Mouse (Mus musculus) granulocyte monocyte progenitor cell, adult 5-6 weeks (primary cell): ENCODE results near the gene Gja5. TPM values are rescaled to one million over a fixed set of nuclear protein-coding genes. Genes with fewer than 3 reads are reported as not detected.
"Not testable (repeated sequence)": the region's sequence is repeated elsewhere in the genome, so short reads cannot be mapped to it uniquely, and the experiment has no call there.

Source experiments
- ATAC-seq: replicated peaks from 2 replicates; pipeline ENCODE4 v1.8.0; 2016; ENCODE audit warnings: mild to moderate bottlenecking, moderate TSS enrichment, inconsistent platforms; ENCODE audit not compliant: poor library complexity, severe bottlenecking
- total RNA-seq, 2 experiments: library from RNA; stranded (forward) in 1 of 2; stranded (reverse) in 1 of 2; fragments of 200-712, 200-1000 nt in 1 of 2; fragments of >200 nt in 1 of 2; fragmentation: Nextera tagmentation in 1 of 2; gene quantifications; 2 replicates each; pipeline ENCODE4 v1.2.3; 2014 to 2017

Gja5 gene
- total RNA-seq, 2 experiments from 2014 or later = 0.15 TPM; not detected in 1

- no peak for ATAC-seq
These were observed 120.7 kb downstream of the Gja5 start for GRCm38 (mm10) chr3:97025226-97025625.

GRCm38 (mm10) chr3:97032053-97032496, 127.6 kb downstream of the Gja5 start:
- no peak for ATAC-seq

- ATAC-seq = peak; percentile 85
These were observed 131.1 kb downstream of the Gja5 start for GRCm38 (mm10) chr3:97035558-97035957.

- no peak for ATAC-seq
These were observed 132.6 kb downstream of the Gja5 start for GRCm38 (mm10) chr3:97037119-97037518.

- ATAC-seq = no peak
These were observed 135.2 kb downstream of the Gja5 start for GRCm38 (mm10) chr3:97039721-97040120.

GRCm38 (mm10) chr3:97044188-97044587, 139.7 kb downstream of the Gja5 start:
- peak; percentile 67 for ATAC-seq

GRCm38 (mm10) chr3:97047757-97048156, 143.3 kb downstream of the Gja5 start:
- no peak for ATAC-seq

- ATAC-seq = 0 out of 2 replicates have a peak, but pooled peaks have one; percentile 27
These were observed 143.9 kb downstream of the Gja5 start for GRCm38 (mm10) chr3:97048360-97048759.

- ATAC-seq = no peak
These were observed 146.8 kb downstream of the Gja5 start for GRCm38 (mm10) chr3:97051264-97051744.

GRCm38 (mm10) chr3:97052069-97052799, 147.7 kb downstream of the Gja5 start:
- no peak for ATAC-seq

GRCm38 (mm10) chr3:97058704-97059103, 154.2 kb downstream of the Gja5 start:
- ATAC-seq = no peak

- ATAC-seq = no peak
These were observed 155.6 kb downstream of the Gja5 start for GRCm38 (mm10) chr3:97060119-97060518.

GRCm38 (mm10) chr3:97062814-97063213, 158.3 kb downstream of the Gja5 start:
- no peak for ATAC-seq

GRCm38 (mm10) chr3:97064046-97064445, 159.6 kb downstream of the Gja5 start:
- ATAC-seq = no peak

GRCm38 (mm10) chr3:97069589-97069988, 165.1 kb downstream of the Gja5 start:
- ATAC-seq = not testable (repeated sequence)

- ATAC-seq = not testable (repeated sequence)
These were observed 167.4 kb downstream of the Gja5 start for GRCm38 (mm10) chr3:97071916-97072315.

- not testable (repeated sequence) for ATAC-seq
These were observed 167.9 kb downstream of the Gja5 start for GRCm38 (mm10) chr3:97072361-97072760.

- ATAC-seq = peak; percentile 85
These were observed 171.4 kb downstream of the Gja5 start for GRCm38 (mm10) chr3:97075744-97076350.

- ATAC-seq = peak; percentile 89
These were observed 171.9 kb downstream of the Gja5 start for GRCm38 (mm10) chr3:97076412-97076811.

- no peak for ATAC-seq
These were observed 173.9 kb downstream of the Gja5 start for GRCm38 (mm10) chr3:97078436-97078835.

GRCm38 (mm10) chr3:97082156-97082555, 177.7 kb downstream of the Gja5 start:
- ATAC-seq = no peak

- ATAC-seq = no peak
These were observed 182.8 kb downstream of the Gja5 start for GRCm38 (mm10) chr3:97087326-97087725.
